In the genomic region with DNA sequence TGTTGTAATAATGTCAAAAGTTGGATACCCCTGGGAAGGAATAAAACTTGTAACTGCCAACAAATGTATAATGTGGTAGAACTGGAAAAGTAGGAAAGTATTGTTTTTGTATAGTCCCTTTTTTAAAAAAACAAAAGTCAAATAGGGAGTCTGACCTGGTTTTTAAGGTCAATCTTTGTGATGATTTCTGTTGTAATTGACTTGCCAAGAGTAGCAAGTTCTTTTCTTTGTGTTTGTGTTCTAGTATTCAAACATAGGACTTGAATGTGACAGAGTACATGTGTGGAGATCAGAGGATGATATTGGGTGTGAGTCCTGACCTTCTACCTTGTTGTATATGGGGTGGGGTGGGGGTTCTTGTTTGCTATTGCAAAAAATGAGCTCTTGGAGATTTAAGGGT, we compare ENCODE assay signal across 30 mouse cellular contexts.
"Had no signal": no experiment of that assay in that cellular context is flagged by ENCODE, and none has a peak within 500 bp of the region (broad histone marks: within the 10 kb centered on the region; RNA-seq: fewer than 3 reads in every experiment).

No protein-coding gene starts in this region.

- ATAC-seq: liver, embryonic 12.5 days; liver, postnatal 0 days; lung, postnatal 0 days; midbrain, embryonic 13.5 days; midbrain, embryonic 16.5 days had no signal

- H3K4me3 ChIP-seq: left cerebral cortex, adult 2 months; limb, embryonic 10.5 days; limb, embryonic 12.5 days; limb, embryonic 13.5 days; limb, embryonic 15.5 days; liver, embryonic 12.5 days; liver, embryonic 13.5 days; liver, embryonic 15.5 days; lung, embryonic 15.5 days; midbrain, embryonic 10.5 days; midbrain, embryonic 12.5 days; midbrain, embryonic 13.5 days; myocyte; neural tube, embryonic 12.5 days had no signal

- H3K9ac ChIP-seq: limb, embryonic 12.5 days; limb, embryonic 13.5 days; limb, embryonic 15.5 days; liver, embryonic 12.5 days; liver, embryonic 13.5 days; liver, embryonic 14.5 days; liver, embryonic 15.5 days; liver, postnatal 0 days; lung, embryonic 14.5 days; lung, embryonic 15.5 days; midbrain, embryonic 12.5 days; midbrain, embryonic 13.5 days; neural tube, embryonic 12.5 days had no signal

- H3K4me2 ChIP-seq: limb, embryonic 12.5 days; limb, embryonic 15.5 days; liver, embryonic 13.5 days; liver, embryonic 15.5 days; lung, embryonic 14.5 days; lung, embryonic 15.5 days; midbrain, embryonic 12.5 days; midbrain, embryonic 13.5 days; neural tube, embryonic 12.5 days had no signal

- DNase-seq: left cerebral cortex, postnatal 4 days; liver; liver, embryonic 13.5 days; liver, postnatal 0 days; lung, adult 18-20 months; lung, adult 2 months; lung, embryonic 14.5 days; lung, postnatal 10 days; lung, postnatal 14 days; lung, postnatal 36 days; lung, postnatal 4 days; midbrain, embryonic 14.5 days had no signal

- H3K9me3 ChIP-seq: limb, embryonic 10.5 days; limb, embryonic 12.5 days; limb, embryonic 13.5 days; limb, embryonic 15.5 days; liver, embryonic 12.5 days; liver, embryonic 13.5 days; liver, embryonic 15.5 days; lung, embryonic 15.5 days; megakaryocyte, embryonic 14.5 days; midbrain, embryonic 10.5 days; midbrain, embryonic 12.5 days; midbrain, embryonic 13.5 days; neural tube, embryonic 12.5 days had no signal

- H3K27ac ChIP-seq: left cerebral cortex, adult 2 months; limb, embryonic 10.5 days; limb, embryonic 12.5 days; limb, embryonic 13.5 days; limb, embryonic 15.5 days; liver, embryonic 12.5 days; liver, embryonic 13.5 days; liver, embryonic 14.5 days; liver, embryonic 15.5 days; lung, embryonic 15.5 days; macrophage; midbrain, embryonic 10.5 days; midbrain, embryonic 12.5 days; midbrain, embryonic 13.5 days; neural tube, embryonic 12.5 days had no signal

- H3K36me3 ChIP-seq: limb, embryonic 15.5 days; lung, embryonic 15.5 days; midbrain, embryonic 12.5 days; midbrain, embryonic 13.5 days; neural tube, embryonic 12.5 days had no signal

- H3K27me3 ChIP-seq: limb, embryonic 12.5 days; limb, embryonic 13.5 days; limb, embryonic 15.5 days; liver, embryonic 12.5 days; liver, embryonic 13.5 days; liver, embryonic 15.5 days; lung, embryonic 15.5 days; megakaryocyte, embryonic 14.5 days; midbrain, embryonic 12.5 days; midbrain, embryonic 13.5 days; neural tube, embryonic 12.5 days had no signal
